Mouse (Mus musculus) embryonic facial prominence, embryonic 15.5 days (tissue): ENCODE data around the gene Dock7. TPM values are rescaled to one million over a fixed set of nuclear protein-coding genes. Genes with fewer than 3 reads are reported as not detected.
A peak's percentile ranks its signal among the peaks of the same experiment; 100 is the strongest.

Experiments used
- ATAC-seq: fragments of 200-750 bp; cut with Nextera tagmentation; 2 replicates; pipeline ENCODE4 v1.8.0; 2017; ENCODE audit warnings: low read depth, moderate TSS enrichment; ENCODE audit not compliant: insufficient number of reproducible peaks, low FRiP score, low TSS enrichment
- H3K27ac ChIP-seq: fragments of 300-500 bp; sonication (generic); replicated peaks from 2 replicates; pipeline ENCODE4 v1.5.1; 2015; ENCODE audit warnings: mild to moderate bottlenecking, inconsistent platforms
- H3K27me3 ChIP-seq: fragments of 300-500 bp; sonication (generic); 2 replicates; pipeline ENCODE4 v1.6.1; 2015; ENCODE audit warnings: inconsistent platforms
- H3K36me3 ChIP-seq: fragments of 300-500 bp; sonication (generic); 2 replicates; pipeline ENCODE4 v1.6.1; 2015; ENCODE audit warnings: mild to moderate bottlenecking, inconsistent platforms
- H3K4me1 ChIP-seq: fragments of 300-500 bp; sonication (generic); 2 replicates; pipeline ENCODE4 v1.6.1; 2015; ENCODE audit warnings: inconsistent platforms
- H3K4me2 ChIP-seq: fragments of 300-500 bp; sonication (generic); replicated peaks from 2 replicates; pipeline ENCODE4 v1.6.1; 2015; ENCODE audit warnings: mild to moderate bottlenecking, inconsistent platforms
- H3K4me3 ChIP-seq: fragments of 300-500 bp; sonication (generic); replicated peaks from 2 replicates; pipeline ENCODE4 v1.5.1; 2015; ENCODE audit warnings: mild to moderate bottlenecking, inconsistent platforms
- H3K9ac ChIP-seq: fragments of 300-500 bp; sonication (generic); 2 replicates; pipeline ENCODE4 v1.6.1; 2015; ENCODE audit warnings: inconsistent platforms
- H3K9me3 ChIP-seq: fragments of 300-500 bp; sonication (generic); replicated peaks from 2 replicates; pipeline ENCODE4 v1.6.1; 2016; ENCODE audit warnings: inconsistent platforms
- WGBS: fragments of 180-500 bp; shearing (Covaris S2); methylation state at CpG from one replicate; pipeline ENCODE4 v1.1.7; 2015; 5-methylcytosine and 5-hydroxymethylcytosine counted together
- polyA plus RNA-seq: library from polyadenylated mRNA; unstranded; fragments of >200 nt; fragmentation: Nextera tagmentation; extraction: Ambion mirVana; gene quantifications from 2 replicates; pipeline ENCODE4 v1.2.1, GENCODE M21; 2015

The Dock7 gene
- 46.7 and 48.4 TPM in 2 replicates for polyA plus RNA-seq

DNA sequence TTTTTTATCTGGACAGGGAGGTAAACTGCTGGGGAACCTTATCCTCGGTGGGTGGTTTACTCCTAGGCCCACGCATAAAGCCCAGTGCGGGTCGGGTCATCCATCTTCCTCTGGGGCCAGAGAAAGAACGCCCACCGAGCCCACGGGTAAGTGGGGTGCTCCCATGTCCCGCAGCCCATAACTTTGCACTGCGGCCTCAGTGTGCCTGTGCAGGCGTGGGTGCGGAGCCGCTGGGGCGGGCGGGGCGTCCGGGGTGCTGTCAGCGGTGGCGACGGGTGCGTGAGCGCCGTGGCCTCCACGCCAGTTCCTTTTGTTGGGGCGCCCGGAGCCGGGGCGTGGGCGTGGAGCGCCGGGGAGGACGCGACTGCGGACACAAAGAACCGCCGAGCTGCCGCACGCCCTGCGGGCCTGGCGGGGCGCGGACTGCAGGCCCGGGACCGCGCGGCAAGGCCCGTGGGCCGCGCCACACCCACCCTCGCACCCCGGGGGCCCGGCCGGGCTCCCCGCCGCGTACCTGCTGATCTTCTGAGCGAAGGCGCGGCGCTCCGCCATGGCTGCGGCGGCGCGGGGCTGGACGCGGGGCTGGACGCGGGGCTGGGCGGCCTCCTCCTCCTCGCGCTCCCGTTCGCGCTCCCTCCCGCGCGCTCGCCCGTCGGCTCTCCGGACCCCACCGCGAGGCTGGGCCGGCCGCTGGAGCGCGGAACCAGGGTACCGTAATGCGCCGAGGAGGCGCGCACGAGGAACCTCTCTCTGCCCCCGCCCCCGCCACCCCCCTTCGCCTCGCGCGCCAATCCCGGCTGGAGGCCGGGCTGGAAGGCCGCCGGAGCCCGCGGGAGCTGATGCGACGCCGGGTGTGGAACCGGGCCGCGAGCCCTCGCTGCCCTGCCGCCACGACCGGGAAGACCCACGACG, at the start of gene Dock7:
TSS of gene Dock7 (minus strand) at position 705 of the 912 bp plus-strand sequence.
- no peaks in the 10 kb centered on the region for H3K9me3 ChIP-seq
- peak within 1 kb of the TSS; percentile 85 for H3K9ac ChIP-seq
- H3K36me3 ChIP-seq = no peaks in the 10 kb centered on the region
- WGBS = under 1% methylated on average over 102 of the region's 117 CpGs
- H3K4me1 ChIP-seq = peaks cover 23% of the 10 kb centered on the region
- peak within 1 kb of the TSS; percentile 86 for H3K4me3 ChIP-seq
- peak within 1 kb of the TSS; percentile 77 for H3K27ac ChIP-seq
- H3K4me2 ChIP-seq = peak within 1 kb of the TSS; percentile 68
- H3K27me3 ChIP-seq = no peaks in the 10 kb centered on the region
- peak; percentile 94 for ATAC-seq

DNA sequence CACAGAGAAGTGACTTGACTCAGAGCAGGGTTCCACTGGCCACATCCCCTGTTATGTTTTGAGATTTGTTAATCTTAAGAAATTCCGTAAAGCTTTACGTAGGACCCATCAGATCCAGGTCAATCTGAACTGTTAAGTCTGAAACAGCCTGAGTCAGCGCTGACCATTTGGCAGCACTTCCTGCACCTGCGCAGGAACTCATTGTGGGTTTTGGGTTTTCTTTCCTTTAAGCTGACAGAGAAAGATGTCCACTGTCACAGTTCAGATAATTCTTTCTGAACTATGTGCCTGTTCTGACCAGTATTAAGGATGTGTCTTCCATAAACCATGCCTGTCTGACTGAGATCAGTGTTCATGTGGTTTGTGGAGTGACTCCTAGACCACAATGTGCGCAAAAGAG, 48.2 kb upstream of the Dock7 start:
- no peak overlapping the region for H3K9ac ChIP-seq
- H3K27me3 ChIP-seq = no peaks in the 10 kb centered on the region
- 88% methylated on average over 5 of the region's 5 CpGs for WGBS
- peaks cover 3% of the 10 kb centered on the region; the same call in 1 of the 2 replicates for H3K4me1 ChIP-seq
- H3K4me2 ChIP-seq = no peak overlapping the region
- no peaks in the 10 kb centered on the region for H3K9me3 ChIP-seq
- no peaks in the 10 kb centered on the region for H3K36me3 ChIP-seq
- H3K4me3 ChIP-seq = no peak overlapping the region
- ATAC-seq = no peak
- H3K27ac ChIP-seq = no peak overlapping the region

GRCm38 (mm10) chr4:99163547-99163946, 42.8 kb upstream of the Dock7 start:
- Histone ChIP-seq H3K4me3 (no peak overlapping the region), H3K36me3 (no peaks in the 10 kb centered on the region), H3K4me1 (peaks cover 21% of the 10 kb centered on the region), H3K27ac (no peak overlapping the region), H3K4me2 (no peak overlapping the region), H3K9me3 (no peaks in the 10 kb centered on the region), H3K9ac (no peak overlapping the region), H3K27me3 (no peaks in the 10 kb centered on the region)
- 24% methylated on average over 4 of the region's 4 CpGs for WGBS
- no peak; the same call in 1 of the 2 replicates for ATAC-seq

GRCm38 (mm10) chr4:99163001-99163400, 42.3 kb upstream of the Dock7 start:
- Histone ChIP-seq H3K27me3 (no peaks in the 10 kb centered on the region), H3K4me3 (no peak overlapping the region), H3K9me3 (no peaks in the 10 kb centered on the region), H3K9ac (no peak overlapping the region), H3K4me2 (0 out of 2 replicates have a peak overlapping the region, but pooled peaks have one; percentile 15), H3K4me1 (peaks cover 21% of the 10 kb centered on the region), H3K36me3 (no peaks in the 10 kb centered on the region), H3K27ac (no peak overlapping the region)
- no peak for ATAC-seq
- 45% methylated on average over 9 of the region's 9 CpGs for WGBS

DNA sequence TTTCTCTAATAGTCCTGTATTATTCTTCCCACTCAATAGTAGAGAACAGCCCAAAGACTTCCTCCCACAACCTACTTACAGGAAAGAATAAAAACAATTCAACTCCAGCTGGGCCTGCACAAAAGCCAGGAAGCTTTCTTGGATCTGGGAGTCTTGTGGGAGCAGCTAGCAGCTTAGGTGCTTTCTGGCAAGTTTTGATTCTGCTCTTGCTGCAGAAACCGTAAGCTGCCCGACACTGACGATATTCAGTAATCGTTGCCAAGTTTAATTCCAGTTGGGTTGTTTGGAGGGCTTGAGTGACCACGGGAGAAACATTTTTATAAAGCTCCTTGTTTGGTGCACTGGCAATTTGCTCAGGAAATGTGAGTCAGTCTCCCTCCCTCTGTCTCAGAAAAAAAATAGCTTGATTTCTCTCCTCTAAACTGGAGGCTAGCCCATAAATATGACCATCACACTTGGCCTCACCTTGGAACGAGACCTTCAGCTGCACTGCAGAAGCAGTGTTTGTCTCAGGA, 40.8 kb upstream of the Dock7 start:
- no peaks in the 10 kb centered on the region for H3K36me3 ChIP-seq
- H3K9me3 ChIP-seq = no peaks in the 10 kb centered on the region
- H3K27me3 ChIP-seq = no peaks in the 10 kb centered on the region
- H3K4me3 ChIP-seq = no peak overlapping the region
- H3K4me1 ChIP-seq = peaks cover 21% of the 10 kb centered on the region
- no peak overlapping the region for H3K4me2 ChIP-seq
- H3K27ac ChIP-seq = peak overlapping the region; percentile 65; the same call in 1 of the 2 replicates
- ATAC-seq = no peak
- WGBS = 21% methylated on average over 6 of the region's 6 CpGs
- H3K9ac ChIP-seq = no peak overlapping the region

DNA sequence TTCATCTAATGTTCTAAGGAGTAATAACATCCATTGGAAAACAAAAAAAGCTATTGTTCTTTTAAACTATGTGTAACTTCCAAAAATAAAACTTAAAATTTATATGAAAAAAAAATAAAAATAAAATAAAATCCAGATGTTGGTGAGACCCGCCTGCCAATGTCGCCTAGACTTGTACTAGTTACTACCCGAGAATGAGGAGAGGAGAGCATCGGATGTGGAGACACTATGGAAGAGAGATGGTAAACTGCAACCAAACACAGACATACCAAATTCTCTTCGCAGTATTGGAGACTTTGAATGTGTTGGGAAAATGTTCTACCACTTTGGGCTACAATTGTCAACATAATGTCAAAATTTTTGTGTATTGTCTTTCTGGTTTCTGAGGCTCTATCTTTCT, 40.2 kb upstream of the Dock7 start:
- ATAC-seq = no peak
- Histone ChIP-seq H3K4me3 (no peak overlapping the region), H3K36me3 (no peaks in the 10 kb centered on the region), H3K27me3 (no peaks in the 10 kb centered on the region), H3K9me3 (no peaks in the 10 kb centered on the region), H3K27ac (peak overlapping the region; percentile 65; the same call in 1 of the 2 replicates), H3K4me1 (peaks cover 21% of the 10 kb centered on the region), H3K4me2 (no peak overlapping the region), H3K9ac (no peak overlapping the region)
- 35% methylated on average over 5 of the region's 5 CpGs for WGBS

- ATAC-seq = no peak
- Histone ChIP-seq H3K9ac (no peak overlapping the region), H3K4me3 (no peak overlapping the region), H3K27ac (no peak overlapping the region), H3K4me2 (no peak overlapping the region), H3K36me3 (no peaks in the 10 kb centered on the region), H3K27me3 (no peaks in the 10 kb centered on the region), H3K4me1 (peaks cover 21% of the 10 kb centered on the region), H3K9me3 (no peaks in the 10 kb centered on the region)
- WGBS = 24% methylated on average over 3 of the region's 3 CpGs
Measured at GRCm38 (mm10) chr4:99160414-99160813, 39.7 kb upstream of the Dock7 start.

GRCm38 (mm10) chr4:99158495-99158894, 37.8 kb upstream of the Dock7 start:
- H3K9ac ChIP-seq = no peak overlapping the region
- H3K27me3 ChIP-seq = no peaks in the 10 kb centered on the region
- no peaks in the 10 kb centered on the region for H3K9me3 ChIP-seq
- H3K36me3 ChIP-seq = no peaks in the 10 kb centered on the region
- no peak overlapping the region for H3K4me2 ChIP-seq
- no peak for ATAC-seq
- no peak overlapping the region for H3K4me3 ChIP-seq
- WGBS = 72% methylated on average over 5 of the region's 5 CpGs
- H3K4me1 ChIP-seq = peaks cover 15% of the 10 kb centered on the region
- H3K27ac ChIP-seq = no peak overlapping the region

DNA sequence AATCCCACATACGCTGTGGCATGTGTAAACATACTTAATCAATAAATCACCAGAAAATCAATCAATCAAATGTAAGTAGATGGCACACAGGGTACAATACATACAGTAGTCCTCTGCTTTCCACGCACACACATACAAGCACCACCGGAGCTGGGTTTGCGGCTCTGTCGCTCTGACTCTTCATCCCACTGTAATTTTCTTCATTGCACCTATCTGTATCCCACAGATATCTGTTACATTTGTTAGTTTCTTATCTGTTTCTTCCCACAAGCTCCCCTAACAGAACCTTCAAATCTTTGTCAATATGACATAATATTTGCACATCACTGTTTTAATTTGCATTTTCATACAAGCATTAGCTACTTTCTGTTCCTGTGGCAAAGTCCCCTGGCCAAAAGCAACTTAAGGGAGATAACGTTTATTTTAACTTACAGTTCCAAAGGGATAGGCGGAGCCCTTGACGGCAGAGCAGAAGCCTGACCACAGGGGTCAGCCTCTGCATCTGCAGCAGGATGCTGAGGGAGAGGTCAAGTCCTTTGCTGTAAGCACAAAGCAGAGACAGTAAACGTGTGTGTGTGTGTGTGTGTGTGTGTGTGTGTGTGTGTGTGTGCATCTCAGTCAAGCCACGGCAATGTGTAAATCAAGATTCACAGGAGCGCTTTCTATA, 36.1 kb upstream of the Dock7 start:
- Histone ChIP-seq H3K4me3 (no peak overlapping the region), H3K27ac (no peak overlapping the region), H3K9me3 (no peaks in the 10 kb centered on the region), H3K4me1 (peaks cover 4% of the 10 kb centered on the region; the same call in 1 of the 2 replicates), H3K27me3 (no peaks in the 10 kb centered on the region), H3K4me2 (no peak overlapping the region), H3K9ac (no peak overlapping the region), H3K36me3 (no peaks in the 10 kb centered on the region)
- no peak for ATAC-seq
- WGBS = 66% methylated on average over 11 of the region's 11 CpGs

DNA sequence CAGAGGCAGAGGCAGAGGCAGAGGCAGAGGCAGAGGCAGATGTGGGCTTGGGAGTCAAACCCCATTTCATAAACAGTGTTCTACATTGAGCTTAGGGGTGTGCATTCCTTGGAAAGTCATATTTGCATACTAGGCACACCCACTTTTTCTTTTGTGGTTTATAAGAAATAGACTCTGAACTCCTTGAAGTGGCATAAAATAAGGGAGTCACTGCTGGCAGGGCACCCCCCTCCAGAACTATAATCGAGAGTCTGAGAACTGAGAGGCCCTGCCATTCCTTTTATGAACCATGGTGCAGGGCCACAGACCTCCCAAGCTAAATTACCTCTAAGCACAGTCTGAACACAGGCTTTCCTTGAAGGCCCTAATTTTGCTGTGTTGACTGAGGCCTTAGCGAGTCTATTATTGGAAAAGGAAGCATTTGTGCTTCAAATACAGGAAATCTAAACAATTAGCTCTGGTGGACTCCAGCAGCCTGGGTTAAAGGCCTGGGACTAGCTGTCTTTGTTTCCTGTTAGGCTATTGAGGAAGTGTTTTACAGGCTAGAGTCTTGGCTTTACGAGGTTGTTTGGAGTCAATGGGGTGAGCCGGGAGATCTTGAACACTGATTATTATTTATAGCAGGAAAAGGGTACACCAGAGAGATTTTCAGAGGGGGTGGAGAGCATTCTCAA, 31.3 kb upstream of the Dock7 start:
- WGBS = 33% methylated on average over 4 of the region's 4 CpGs
- H3K9ac ChIP-seq = no peak overlapping the region
- no peaks in the 10 kb centered on the region for H3K36me3 ChIP-seq
- H3K27ac ChIP-seq = no peak overlapping the region
- no peaks in the 10 kb centered on the region for H3K4me1 ChIP-seq
- H3K4me2 ChIP-seq = no peak overlapping the region
- no peaks in the 10 kb centered on the region for H3K27me3 ChIP-seq
- peak; percentile 57; the same call in 1 of the 2 replicates for ATAC-seq
- no peaks in the 10 kb centered on the region for H3K9me3 ChIP-seq
- H3K4me3 ChIP-seq = no peak overlapping the region

GRCm38 (mm10) chr4:99151434-99151833, 30.7 kb upstream of the Dock7 start:
- Histone ChIP-seq H3K36me3 (no peaks in the 10 kb centered on the region), H3K4me3 (no peak overlapping the region), H3K9ac (no peak overlapping the region), H3K9me3 (no peaks in the 10 kb centered on the region), H3K27ac (no peak overlapping the region), H3K27me3 (no peaks in the 10 kb centered on the region), H3K4me1 (no peaks in the 10 kb centered on the region), H3K4me2 (no peak overlapping the region)
- no peak for ATAC-seq
- whole genome bisulfite sequencing = 86% methylated on average over 4 of the region's 4 CpGs
